Mouse (Mus musculus) ovary, adult 18-20 months (tissue): Measurements from ENCODE around the gene Pxmp4.

Experiments
- DNase-seq: peaks from one replicate; pipeline ENCODE4 v3.0.0; 2022; ENCODE audit warnings: low spot score, mixed read lengths

Pxmp4 gene

DNA sequence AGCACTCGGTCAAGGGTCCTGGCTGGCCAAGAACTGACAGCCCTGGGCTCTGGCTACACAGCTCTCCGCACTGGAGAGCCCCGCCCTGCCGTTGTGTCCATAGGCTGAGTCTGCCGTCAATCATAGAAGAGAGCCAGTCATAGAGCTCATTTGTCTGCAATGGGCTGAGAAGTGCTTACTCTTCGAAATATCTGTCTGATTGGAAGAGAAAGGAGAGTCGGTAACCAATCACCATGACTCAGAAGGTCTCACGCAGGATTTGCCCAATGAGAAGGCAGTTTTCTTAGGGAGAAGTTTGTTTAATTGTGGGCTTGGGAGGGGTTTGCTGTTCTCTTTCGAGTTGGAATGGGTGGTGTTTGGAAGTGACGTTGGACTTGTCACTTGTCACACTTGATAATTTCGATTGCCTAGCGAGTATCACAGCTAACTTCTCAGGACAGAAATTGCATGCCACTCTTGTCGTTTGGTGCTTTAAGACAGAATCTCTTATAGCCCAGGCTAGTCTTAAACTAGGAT, at the start of gene Pxmp4:
Gene Pxmp4, minus strand, starts transcription at position 71 of the 516 bp plus-strand sequence.
- peak; percentile 98 for DNase-seq

DNA sequence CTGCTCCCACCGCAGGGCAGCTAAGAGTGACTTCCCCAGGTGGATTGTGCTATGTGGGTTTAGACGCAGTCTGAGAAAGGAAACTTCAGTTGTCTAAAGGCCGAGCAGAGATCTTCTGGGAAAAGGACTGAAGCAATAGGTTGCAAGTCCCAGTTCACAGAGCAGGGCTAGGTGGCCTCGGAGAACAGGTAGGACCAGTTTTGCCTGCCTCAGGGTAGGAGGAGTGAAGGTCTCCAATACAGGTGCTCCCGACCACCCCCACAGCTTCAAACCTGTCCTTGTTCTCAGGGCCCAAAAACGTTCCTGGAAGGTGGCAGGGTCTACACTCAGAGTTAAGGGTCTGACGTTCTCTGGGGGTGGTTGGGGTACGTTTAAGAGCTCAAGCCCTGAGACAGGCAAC, 47.9 kb upstream of the Pxmp4 start, which contains the start of gene Chmp4b:
Gene Chmp4b, plus strand, starts transcription at position 343 of the 400 bp plus-strand sequence.
- no peak for DNase-seq

DNA sequence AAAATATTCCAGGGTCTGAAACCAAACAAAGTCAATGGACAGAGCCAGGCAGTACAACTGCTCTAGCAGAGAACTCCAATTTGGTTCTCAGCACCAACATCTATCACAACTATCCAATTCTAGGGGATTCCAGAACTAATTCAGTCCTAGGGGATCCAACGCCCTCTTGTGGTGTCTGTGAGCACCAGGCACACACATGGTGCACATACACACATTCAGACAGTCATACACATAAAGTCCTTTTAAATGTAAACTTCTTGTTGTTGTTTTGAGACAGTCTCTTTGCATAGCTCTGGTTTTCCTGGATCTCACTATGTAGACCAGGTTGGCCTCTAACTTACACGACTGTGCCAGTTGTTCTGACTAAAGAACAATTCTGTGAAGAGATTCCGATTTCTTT, 46.9 kb upstream of the Pxmp4 start:
- no peak for DNase-seq

DNA sequence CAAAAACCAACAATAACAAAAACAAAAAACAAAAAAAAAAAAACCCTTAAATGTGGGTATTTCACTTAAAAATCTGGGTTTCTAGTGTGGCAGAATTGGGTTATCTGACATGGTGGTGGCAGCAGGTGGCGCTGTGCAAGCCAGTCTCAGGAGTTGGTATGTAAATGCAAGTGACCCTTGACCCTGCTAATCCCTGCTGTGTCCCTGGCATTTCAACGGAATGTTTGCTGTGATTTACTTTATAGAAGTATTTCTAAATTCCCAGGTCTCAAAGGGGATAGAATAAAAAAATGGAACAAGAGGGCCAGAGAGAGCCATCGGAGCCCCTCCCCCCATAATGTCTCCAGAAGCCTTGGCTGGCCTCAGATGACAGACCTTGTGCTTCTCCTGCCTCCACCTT, 44.6 kb upstream of the Pxmp4 start:
- DNase-seq, result no peak

DNA sequence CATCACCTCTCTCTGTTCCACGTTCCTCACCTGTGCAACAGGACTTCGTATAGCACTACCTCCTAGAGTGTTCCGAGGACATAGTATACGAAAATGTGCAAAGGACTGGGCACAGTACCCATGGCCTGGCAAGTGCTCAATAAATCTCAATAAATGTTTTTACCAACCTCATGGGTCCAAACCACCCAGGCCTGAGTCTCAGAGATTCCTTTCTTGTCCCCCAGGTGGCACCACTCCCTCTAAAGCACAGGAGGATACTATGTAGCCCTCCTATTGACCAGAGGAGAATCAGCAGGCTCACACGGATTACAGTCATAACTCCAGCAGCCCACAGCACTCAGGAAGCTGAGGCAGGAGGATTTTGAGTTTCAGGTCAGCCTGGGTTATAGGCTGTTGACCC, 43.1 kb upstream of the Pxmp4 start:
- DNase-seq, result no peak

DNA sequence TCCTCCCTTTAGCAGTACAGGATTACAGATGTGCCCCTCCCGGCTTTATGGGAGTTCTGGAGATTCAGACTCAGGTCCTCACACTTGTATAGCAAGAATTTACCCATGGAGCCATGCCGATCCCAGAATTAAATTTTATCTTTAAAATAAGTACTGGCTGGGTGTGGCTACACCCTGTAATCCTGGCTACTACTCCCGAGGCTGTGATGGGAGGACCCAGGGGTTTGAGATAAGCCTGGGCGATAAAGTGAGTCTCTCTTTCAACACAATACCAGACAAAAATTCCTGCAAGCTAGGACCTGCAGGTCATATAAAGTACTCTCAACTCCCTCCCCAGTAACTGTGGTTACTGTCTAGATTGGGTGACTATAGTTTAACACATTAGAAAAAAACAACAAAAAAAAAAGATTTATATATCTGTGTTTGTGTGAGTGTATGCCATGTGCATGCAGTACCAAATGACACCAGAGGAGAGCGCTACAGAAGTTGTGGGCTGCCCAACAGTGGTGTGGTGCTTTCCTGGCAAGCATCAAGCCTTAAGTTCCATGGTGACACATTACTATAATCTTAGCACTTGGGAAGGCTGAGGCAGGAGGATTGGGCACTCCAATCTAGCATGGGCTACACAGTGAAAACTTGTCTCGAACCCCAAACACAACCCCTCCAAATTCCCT, 39.3 kb upstream of the Pxmp4 start:
- no peak for DNase-seq

DNA sequence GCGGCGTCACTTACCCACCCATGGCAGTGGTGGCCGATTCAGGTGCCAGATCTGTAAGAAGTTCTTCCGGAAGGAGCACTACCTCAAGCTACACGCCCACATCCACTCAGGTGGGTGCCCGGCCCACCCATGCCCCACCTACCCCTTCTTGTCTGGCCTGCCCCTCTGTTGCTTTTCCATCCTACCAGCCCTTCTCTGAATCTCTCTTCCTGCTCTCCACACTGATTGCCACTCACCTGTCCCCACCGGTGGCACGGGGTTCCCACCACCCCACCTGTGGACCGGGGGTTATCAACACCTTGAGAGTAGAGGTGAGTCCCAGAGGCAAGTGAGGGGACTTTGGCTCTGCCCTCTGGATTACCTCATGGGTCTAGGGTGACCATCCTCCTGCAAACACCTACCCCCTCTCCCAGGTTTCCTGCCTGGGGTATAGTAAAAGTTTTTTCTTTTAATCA, 38.5 kb upstream of the Pxmp4 start:
- no peak for DNase-seq

DNA sequence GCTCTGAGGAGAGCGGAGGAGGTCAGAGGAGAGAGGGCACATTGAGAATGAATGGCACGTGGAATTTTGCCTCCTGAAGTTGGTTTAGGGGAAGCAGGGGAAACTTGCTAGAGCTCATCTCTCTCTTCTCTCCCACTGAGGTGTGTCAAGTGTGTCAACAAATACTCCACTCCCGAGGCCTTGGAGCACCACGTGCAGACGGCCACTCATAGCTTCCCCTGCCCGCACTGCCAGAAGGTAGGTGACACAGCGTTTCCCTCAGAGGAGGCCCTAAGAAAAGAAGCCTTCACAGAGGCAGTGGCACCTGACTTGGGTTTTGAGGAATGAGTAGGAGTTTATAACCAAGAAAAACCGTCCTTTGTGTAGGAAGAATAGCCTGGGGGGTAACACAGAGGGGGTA, 37.7 kb upstream of the Pxmp4 start:
- no peak for DNase-seq

DNA sequence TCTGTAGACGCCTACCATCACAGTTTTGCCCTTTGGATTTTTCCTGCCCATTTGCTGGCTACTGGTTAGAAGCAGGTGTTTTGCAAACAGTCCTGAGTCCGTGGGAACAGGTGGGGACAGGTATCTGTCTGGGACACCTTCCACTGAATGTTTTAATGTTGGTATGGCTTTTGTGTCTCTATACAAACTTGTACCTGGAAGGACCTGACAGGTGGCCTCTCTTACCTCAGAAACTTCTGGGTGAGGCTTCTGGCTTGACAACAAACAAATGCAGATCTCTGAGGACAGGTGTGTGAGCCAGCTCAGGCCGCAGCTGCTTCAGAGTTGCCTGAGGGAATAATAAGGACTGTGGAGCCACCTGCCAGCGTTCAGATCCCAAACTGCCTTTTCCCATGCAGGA, 35.6 kb upstream of the Pxmp4 start:
- DNase-seq, result no peak

DNA sequence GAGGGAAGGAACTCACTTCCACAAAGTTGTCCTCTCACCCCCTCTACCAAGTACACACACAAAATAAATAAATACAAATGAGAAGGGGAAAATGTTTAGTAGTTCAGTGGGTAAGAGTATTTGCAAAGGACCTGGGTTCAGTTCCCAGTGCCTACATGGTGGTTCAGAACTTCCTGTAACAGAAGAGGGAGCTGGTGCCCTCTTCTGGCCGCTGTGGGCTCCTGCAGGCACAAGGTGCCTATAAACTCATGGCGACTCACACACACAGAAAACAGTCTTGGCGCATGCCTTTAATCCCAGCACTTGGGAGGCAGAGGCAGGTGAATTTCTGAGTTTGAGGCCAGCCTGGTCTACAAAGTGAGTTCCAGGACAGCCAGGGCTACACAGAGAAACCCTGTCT, 35.0 kb upstream of the Pxmp4 start:
- no peak for DNase-seq

DNA sequence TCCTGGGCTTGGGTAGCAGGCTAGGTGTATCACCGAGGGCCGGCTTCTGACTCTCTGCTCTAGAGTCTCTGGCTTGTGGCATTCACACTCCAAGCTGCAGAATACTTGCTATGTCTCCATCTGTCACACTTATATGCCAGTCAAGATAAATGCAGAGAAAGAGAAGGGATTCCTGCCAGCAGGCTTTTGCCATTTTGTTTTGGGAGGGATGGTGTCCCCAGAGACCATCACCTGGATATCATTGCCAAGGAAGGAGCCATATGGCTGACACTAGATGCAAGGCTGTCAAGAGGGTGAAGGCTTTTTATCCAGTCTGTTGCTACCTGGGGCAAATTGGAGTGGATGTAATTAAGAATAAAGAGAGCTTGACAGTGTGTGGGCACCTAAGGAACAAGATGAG, 32.3 kb upstream of the Pxmp4 start:
- DNase-seq, result no peak

DNA sequence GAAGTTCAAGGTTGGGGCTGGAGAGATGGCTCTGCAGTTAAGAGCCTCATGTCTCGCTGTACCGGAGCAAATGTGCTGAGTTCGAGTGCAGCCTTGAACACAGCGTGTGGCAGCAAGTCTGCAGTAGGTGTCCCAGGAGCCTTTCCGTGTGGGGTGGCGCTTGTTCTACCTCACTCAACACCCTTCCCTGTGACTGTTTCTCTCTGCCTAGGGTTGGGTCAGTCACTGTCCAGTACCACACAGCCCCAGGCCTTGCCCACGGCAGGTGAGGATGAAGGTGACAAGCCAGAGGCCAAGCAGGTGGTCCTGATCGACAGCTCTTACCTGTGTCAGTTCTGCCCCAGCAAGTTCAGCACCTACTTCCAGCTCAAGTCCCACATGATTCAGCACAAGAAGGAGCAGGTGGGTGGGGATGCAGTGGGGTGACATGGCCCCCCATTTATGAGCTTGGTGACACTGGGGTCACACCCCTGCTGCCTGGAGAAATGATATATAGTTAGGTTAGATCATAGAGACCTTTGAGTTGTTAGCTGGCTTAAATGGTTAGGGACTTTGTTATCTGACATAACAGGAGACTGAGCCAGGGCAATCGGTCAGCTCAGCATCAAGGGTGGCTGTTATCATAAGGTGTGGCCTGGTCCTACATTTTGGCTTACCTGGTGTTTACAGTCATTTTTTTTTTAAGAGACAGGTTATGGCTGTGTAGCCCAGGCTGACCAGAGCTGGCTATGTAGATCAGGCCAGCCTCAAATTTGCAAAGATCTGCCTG, 30.6 kb upstream of the Pxmp4 start:
- DNase-seq, result no peak

DNA sequence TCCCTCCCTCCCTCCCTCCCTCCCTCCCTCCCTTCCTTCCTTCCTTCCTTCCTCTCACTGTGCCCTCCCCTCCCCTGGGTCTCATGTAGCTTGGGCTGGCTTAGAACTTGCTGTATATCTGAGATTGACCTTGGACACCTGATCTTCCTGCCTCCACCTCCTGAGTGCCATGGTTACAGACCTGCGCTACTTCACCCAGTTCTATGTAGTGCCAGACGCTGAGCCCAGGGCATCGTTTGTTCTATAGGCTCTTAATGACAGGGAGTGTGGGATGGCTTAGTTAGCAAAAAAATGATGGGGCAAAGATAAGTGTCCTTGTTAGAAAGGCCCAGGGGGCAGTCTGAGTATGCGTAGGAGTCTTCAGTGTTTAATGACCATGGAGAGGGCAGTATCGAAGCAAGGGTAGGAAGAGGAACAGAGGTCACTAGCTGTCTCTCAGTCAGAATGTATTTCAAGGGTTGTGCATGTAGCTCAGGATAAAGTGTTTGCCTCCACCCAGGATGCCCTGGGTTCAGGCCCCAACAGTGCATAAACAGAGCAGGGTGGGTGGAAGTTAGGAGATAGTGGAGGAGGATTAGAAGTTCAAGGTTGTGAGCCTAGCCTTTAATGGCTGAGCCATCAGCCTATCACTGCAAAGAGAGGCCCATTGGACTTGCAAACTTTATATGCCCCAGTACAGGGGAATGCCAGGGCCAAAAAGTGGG, 29.7 kb upstream of the Pxmp4 start:
- DNase-seq, result no peak

DNA sequence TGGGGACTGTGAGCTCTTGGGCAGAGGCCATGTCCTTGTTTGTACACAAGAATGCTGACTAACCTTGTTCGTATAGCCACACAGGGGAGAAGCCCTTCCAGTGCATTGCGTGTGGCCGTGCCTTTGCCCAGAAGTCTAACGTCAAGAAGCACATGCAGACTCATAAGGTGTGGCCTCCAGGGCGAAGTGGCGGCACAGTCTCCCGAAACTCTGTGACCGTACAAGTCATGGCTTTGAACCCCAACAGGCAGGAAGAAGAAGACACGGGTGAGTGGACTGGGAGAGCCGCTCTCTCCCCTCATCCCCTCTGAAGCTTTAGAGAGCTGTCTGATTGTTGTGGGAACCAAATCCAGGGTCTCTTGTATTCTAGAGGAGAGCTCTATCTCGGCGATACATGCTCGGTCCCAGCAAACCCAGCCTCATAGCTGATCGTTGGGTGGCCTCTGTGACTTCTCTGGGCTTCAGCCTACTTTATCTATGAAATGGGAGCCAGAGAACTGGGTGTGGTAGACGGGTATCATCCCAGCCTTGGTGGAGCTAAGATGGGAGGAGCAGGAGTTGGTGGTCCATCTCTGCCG, 28.8 kb upstream of the Pxmp4 start:
- no peak for DNase-seq

DNA sequence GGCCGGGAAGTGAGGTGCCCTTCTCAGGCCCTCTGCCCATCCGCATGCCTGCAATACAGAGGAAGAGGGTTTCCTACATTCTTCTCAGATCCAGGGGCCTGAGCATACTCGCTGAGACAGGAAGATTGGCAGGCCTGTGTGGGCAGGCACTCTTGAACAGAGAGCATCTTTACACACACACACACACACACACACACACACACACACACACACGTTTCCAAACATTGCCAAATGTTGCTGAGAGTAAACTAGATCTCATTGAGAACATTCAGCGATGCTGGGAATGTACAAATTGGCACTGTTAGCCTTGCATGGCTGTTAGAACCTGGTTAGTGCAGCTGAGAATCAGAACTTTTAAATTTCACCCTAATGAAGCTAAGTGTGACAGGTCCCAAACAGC, 27.0 kb upstream of the Pxmp4 start:
- DNase-seq, result no peak

DNA sequence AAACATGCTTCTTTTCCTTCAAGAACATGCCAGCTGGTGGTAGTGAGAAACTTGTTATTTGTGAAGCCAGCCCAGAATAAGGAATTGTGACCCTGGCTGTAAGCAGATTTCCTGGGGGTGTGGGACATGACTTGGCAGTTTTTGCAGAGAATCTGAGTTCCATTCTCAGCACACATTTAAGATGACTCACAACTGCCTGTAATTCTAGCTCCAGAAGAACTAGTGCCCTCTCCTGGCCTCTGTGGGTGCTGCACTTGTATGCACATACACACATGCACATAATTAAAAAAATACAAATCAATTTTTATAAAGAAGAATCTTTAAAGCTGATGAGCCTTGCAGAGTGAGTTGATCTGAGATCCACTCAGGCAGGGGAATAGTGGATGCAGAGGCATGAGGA, 20.6 kb upstream of the Pxmp4 start:
- no peak for DNase-seq

DNA sequence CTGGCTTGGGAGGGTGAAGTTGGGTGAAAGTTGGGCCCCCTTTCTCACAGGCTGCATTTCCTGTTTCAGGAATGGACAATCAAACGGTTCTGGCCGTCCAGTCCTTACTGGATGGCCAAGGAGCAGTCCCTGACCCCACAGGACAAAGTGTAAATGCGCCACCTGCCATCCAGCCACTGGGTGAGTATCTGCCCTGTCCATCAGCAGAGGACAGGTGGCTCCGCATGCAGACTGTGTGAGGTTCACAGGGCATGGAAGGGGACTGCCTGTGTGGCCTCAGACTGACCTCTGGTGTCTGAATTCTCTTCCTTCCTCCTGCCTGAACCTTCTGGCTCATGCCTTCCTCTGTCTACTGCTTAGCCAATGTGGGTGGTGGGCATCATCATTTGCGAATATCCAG, 18.2 kb upstream of the Pxmp4 start:
- DNase-seq, result no peak

DNA sequence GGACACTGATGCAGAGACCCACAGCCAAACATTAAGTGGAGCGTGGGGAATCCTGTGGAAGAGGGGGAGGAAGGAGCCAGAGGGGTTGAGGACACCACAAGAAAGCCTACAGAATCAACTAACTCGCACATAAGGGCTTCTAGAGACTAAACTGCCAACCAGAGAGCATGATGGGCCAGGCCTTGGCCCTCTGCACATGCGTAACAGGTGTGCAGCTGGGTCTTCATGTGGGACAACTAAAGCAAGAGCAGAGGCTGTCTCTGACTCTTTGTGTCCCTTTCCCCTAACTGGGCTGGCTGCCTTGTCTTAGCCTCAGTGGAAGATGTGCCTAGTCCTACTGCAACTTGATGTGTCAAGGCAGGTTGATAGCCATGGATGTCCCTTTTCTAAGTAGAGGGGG, 13.6 kb upstream of the Pxmp4 start:
- DNase-seq, result no peak

DNA sequence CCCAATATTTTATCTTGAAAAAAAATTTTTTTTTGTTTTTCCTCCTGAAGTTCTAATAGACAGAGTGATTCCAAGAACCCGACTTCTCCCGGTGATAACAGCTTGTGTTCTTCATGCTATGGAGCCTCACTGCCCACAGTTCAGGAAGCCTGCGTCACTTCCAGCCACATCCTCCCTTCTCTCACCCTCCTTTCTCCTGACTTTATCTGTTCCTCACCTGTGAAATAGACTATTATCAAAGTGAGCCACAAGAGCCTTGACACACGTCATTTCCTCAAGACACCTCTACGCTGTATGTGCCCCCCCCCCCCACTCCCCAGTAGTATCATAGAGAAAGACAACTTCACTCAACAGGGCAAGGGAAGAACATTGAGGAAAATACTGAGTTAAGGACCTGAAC, 12.2 kb upstream of the Pxmp4 start:
- DNase-seq, result no peak

DNA sequence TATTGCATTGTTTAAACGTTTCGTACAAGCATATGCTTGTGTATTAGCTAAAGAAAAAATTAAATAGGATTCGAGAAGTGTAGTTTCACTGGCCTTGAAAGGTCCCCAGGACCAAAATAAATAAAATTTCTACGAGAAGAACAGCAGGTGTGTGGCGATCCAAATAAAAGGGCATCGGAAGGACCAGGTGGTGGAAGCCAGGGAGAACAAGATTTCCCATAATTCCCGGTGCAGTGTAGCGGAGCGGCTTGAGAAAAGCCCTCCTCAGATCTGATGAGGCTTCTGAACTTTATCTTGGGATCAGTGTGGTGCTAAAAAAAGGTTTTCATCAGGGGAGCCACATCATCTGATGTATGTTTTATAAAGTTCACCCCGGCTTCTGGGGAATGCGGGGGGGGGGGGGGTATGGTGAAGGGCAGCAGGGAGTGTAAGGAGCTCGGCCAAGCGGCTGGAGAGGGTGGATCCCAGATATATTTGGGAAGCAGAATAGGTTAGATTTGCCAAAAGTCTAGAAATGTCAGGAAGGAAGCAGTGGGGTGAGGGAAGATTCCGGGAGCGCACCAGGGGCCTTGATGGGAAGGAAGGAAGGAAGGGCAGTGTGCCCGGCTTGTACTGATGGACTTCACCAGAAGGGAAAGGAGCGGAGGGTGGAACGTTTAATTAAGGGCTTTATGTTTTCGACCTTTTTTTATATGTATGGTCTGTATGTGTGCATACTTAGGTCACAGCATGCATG, 11.5 kb upstream of the Pxmp4 start:
- no peak for DNase-seq
